Mouse (Mus musculus) lung, adult 18-20 months (tissue): Measurements from ENCODE around the gene Gm1673.

ENCODE experiments used
- DNase-seq, 2 experiments: peaks; one replicate each; pipeline ENCODE4 v3.0.0; 2022; ENCODE audit warnings: mixed read lengths in 2 of 2

Gm1673 gene

DNA sequence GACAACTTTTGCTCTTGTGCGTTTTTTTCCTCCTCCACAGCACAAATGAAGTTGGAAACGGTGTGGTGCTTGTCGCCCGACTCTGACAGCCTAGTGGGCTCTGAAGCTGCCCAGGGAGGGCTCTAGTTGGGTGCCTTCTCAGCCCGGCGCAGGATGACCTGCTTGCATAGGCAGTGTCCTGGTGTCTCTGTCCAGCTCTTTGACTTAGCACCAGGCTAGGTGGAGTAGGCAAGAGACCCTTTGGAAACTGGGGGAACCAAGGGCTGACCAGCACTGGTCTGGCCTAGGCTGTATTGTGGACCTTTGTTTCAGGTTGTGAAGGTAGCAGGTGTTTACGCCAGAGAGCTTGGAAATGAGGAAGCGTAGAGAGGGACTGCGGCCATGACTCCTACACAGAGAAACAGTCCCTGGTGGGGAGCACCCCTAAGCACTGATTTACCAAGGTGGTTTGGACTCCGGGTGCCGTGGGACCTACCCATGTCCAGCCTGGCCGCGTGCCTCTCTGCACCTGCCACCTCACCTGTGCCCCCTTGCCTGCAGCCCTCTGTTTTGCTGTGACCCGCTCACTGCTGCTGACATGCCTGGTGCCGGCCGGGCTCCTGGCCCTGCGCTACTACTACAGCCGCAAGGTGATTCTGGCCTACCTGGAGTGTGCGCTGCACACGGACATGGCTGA, 14.7 kb downstream of the Gm1673 start:
- no peak for DNase-seq

DNA sequence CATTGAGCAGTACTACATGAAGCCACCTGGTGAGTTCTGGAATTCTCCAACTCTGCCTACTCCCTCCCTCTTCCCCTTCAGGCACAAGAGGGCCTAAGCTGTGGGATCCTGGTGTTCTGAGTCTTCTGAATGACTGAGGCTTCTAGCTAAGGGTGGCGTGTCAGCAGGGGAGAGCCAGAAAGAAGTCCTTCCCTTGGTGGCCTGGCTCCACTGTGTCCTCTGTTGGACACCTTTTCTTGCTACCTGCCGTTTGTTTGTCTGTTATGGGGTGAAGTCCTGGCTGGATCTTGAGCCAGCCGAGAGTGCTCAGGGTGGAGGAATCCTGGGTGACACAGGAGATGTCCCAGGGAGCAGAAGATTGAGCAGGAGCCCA, 15.3 kb downstream of the Gm1673 start:
- no peak for DNase-seq

DNA sequence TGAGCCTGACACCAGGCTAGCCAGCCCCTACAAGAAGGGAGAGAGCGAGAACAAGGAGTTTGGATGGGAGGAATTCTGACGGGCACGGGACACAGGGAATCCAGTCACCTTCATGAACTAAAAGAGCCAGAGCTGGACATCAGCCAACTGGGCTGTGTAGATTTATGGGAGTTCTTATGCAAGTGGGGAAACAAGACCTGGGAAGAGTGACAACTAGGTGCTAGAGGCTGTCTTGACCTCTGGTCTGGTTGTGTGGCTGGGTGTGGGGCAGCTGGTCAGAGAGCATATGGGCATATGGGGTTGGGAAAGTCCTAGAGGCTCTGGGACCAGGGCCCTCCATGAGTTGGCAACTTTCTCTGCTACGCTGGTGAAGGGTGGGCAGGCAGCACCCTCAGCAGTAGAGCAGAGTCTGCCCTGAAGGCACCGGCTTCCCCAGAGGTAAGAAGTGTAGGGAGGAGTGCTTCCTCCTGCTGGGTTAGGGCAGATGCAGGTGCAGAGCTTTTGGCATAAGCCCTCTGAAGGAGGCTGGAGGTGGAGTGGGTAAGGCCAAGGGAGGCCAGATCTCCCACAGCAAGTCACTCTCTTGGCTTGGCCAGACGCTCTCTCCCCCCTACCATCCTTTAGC, 16.3 kb downstream of the Gm1673 start:
- DNase-seq = peak; percentile 22 to 38

DNA sequence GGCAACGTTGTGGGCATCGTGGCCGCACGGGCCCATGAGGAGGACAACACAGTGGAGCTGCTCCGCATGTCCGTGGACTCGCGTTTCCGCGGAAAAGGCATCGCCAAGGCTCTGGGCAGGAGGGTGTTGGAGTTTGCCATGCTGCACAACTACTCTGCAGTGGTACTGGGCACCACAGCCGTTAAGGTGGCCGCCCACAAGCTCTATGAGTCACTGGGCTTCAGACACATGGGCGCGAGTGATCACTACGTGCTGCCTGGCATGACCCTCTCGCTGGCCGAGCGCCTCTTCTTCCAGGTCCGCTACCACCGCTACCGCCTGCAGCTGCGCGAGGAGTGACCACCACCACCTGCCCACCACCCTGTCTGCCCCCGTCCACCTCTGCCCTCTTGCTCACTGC, 17.6 kb downstream of the Gm1673 start:
- no peak for DNase-seq

DNA sequence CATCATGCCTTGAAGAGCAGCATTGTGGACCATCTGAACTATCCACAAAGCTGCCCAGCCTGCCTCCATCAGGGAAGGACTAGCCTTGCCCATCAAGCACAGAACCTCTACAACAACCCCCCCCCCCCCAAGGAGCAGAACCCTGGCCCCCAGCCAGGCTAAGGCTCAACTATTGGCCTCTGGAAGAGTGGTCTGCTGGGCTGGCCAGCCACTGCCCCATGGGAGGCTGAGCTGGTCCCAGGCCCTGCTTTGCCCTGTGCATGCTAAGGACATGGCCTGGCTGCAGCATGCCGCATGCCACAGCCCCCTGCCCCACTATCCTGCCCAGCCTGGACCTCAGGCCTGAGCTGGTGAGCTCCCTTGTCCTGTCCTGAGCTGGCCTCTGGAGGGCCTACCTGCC, 18.2 kb downstream of the Gm1673 start:
- DNase-seq = no peak

DNA sequence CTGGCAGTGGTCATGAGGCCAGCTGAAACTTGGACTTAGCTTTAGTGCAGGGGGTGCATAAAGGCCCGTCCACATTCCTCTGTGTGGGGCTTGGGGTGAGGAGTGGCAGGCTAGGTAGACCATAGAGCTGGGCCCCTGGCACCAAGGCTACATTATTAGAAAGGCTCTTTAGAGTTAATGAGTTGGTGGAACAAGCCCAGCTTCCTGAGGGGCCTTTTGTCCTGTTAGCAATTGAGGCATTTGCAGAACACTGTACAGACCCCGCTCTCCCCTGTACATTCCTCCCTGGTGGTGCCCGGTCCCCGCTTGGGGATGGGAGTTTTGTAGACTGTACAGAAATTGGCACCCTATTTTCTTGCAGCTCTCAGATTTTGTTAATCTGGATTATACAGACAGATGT, 19.4 kb downstream of the Gm1673 start:
- no peak for DNase-seq

DNA sequence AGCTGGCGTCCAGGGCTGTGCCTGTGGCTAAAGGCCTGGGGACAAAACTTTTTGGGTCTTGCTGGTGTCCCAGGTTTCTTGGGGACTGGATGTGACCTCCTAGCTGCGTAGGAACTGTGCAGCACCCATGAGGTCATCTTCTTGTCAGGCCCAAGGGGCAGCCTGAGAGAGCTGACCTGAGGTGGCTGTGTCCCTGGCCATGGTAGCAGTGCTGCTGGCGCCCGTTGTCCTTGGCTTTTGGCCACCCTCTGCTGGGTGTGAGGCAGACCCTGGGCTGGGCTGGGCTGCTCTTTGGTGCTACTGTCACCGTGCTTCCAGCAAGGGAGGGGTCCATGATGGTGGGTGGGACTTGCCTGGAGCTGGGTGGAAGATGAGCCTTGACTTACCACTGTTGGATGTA, 21.4 kb downstream of the Gm1673 start:
- no peak for DNase-seq

DNA sequence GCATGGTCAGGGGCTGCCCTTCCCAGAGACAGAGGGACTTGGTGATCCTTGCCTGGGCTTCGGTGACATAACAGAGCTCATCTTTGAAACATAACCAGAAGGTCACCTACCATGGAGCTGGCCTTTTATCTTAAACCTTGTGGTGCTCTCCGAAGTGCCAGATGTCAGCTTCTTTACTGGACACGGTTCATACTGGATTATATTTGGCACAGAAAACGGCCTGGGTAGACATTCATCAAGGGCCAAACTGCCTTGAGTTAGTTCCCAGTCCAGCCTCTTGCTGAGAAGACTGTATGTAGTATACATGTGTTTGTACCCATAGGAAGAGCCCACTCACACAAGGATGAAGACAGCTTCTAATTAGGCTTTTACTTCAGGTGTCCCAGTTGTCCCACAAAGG, 23.6 kb downstream of the Gm1673 start:
- DNase-seq = no peak

DNA sequence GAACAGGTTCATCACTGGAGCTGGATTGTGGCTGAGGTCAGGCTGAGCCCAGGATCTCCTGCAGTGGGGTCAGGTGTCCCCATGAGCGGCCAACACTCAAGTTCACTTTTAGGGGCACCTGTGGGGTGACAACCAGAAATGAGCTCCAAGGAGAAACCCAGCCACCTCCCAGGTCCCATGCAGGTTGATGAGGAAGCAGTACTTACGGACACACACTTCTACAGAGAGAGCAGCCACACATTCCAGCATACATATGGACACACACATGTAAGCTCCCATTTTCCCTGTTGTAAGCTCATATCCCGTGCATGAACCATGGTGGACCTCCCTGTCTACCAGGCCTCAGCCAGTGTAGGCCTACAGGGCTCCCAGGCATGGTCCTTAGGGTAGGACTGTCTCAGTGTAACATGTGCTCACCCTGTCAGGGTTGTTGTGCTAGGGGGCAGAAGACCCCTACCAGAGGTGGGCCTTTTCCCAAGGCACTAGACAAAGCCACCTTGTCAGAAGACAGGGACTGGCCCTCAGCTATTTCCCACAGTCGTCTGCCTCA, 24.2 kb downstream of the Gm1673 start:
- no peak for DNase-seq

DNA sequence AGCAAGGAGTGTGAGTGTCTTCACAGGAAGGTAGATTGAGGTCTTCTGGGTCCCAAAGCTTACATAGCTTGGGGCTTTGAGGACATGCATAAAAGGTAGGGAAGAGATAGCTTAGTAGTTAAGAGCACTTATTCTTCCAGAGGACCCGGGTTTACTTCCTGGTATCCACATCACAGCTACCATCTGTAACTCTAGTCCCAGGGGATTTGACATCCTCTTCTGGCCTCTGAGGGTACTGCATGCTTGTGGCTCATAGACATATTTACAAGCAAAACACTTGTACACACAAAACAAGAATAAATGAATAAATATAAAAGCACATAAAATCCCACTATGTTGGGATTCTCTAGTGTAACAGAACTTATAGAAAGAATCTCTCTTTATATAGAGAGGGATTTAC, 31.4 kb downstream of the Gm1673 start:
- no peak for DNase-seq

DNA sequence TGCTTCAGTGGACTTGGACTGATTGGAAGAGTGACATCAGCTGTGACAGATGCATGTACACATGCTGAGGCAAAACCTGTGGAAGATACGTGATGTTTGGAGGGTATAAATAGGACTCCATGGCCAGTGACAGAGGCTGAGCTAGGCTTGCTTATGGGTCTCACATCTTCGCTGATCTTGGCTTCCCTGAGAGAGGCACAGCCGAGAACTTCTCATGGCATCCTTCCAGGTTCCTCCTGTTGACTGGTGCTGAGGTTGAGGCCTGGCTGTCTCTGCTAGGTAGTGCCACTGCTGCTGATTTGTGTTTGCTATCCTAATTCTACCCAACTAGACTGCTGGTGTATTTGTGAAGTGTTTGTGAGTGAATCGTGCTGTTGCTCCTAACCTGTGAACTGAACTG, 35.7 kb downstream of the Gm1673 start:
- no peak for DNase-seq

DNA sequence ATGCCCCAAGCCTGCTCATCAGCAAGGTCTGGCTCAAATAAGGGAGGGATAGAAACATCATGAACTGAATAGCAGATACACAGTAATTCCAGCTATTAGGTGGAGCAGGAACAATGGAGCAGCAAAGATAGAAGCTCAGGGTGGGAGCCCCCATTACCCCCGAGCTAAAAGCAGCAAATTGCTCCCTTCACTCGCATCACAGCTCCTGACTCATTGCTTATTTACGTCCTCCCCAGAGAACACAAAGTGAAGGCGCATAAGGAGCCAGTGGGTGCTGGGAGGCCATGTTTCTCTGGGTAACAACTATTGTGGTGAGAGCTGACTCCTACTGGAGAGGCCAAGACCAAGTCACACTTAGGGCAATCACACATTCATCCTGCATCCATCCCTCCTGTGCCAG, 46.9 kb downstream of the Gm1673 start:
- DNase-seq = no peak

DNA sequence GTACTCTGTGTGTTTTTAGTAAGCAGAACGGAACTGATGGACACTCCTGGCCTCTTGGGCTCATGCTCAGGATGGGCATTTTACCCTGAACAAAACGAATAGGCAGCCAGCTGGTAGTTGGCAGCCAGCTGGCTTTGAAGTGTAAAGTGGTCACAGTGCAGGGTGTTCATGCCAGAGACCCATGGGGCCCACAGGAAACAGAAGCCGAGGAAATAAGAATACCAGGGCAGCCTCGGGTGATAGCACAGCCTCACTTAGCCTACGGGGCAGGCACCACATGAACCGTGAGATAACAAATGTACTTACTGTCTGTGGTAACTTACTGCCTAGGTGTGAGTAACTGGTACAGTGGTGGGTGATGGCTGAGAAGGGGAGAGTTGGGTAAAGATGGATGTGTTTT, 47.8 kb downstream of the Gm1673 start:
- no peak for DNase-seq

DNA sequence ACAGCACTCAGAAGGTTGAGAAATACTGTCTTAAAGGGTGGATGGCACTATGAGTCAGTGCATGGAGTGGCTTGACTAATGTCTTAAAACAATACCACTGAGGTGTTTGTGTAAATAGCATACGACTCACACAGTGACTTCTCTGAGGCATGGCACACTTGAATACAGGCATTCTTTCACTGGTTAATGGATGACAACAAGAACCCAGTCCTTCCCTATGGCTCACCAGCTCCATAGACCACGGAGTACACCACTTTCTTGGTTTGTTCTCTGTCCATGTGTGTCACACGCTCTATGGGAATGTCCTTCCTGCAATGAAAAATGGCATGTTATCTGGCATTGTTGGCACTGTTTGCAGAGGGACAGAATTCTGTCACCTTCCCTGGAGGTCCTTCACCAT, 49.3 kb downstream of the Gm1673 start:
- DNase-seq = no peak
